Mouse (Mus musculus): ENCODE results near the gene Atp7b. TPM values are rescaled to one million over a fixed set of nuclear protein-coding genes. Genes with fewer than 3 reads are reported as not detected.

Gene Atp7b
- polyA plus RNA-seq, 1 experiment from 2014 or later, result 12.0 TPM

DNA sequence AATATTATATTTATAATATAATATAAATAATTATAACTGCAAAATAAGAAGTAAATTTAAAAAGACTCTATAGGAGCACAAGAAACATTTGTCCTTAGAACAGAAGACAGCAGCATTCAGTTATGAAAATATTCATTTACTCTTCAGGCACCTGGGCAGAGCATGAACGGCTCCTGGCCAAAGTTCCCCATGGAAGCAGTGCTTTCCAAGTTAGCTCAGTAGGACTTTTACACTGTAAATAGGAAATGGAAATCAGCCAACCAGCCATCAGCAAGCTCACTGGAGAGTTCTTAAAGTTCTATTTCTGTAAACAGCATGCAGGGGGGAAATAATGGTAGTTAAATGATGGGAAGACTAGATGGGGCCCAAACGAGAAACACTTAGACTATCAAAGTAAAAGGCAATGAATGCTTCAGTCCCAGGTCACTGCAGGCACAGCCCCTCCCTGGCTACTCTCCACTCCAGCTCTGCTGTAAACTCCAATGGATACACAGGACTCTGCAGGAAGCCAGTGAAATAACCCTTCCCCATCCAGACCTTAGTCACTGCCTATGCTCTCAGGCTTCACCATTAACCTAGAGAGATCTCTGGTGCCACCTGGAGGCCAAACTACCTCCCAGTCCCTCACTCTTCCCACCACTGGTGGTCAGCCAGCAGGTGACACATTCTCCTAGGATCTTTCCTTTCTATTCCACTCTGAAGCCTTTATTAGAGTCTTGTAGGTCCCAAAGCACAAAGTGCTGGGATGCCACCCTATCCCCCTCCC, 12.2 kb downstream of the Atp7b start:
- H3K9ac ChIP-seq (replicated peaks; ENCODE audit: low read depth), result no peak overlapping the region
- H3K27ac ChIP-seq (ENCODE audit: low read length), result no peak overlapping the region
- 45% methylated on average over 2 of the region's 2 CpGs for WGBS
- H3K9me3 ChIP-seq (ENCODE audit: low read length), result no peaks in the 10 kb centered on the region
- H3K4me1 ChIP-seq (ENCODE audit: insufficient read depth, low read depth, low read length), result no peaks in the 10 kb centered on the region
- no peak overlapping the region for H3K4me3 ChIP-seq (ENCODE audit: low read depth, low read length)
- ATAC-seq (peak; percentile 93), DNase-seq (ENCODE audit: low spot score) (peak; percentile 89)
- H3K4me2 ChIP-seq (replicated peaks; ENCODE audit: low read depth, low read length), result no peak overlapping the region
- no peaks in the 10 kb centered on the region for H3K27me3 ChIP-seq (replicated peaks; ENCODE audit: insufficient read depth, low read length)
- no peaks in the 10 kb centered on the region for H3K36me3 ChIP-seq (ENCODE audit: insufficient read depth, low read length)
- no peak for TF ChIP-seq EP300 (IDR thresholded peaks at IDR 0.05)
- TF ChIP-seq CTCF (IDR thresholded peaks at IDR 0.05), result peak; percentile 81

- Histone ChIP-seq H3K36me3 (ENCODE audit: insufficient read depth, low read length) (no peaks in the 10 kb centered on the region), H3K27me3 (replicated peaks; ENCODE audit: insufficient read depth, low read length) (no peaks in the 10 kb centered on the region), H3K4me1 (ENCODE audit: insufficient read depth, low read depth, low read length) (no peaks in the 10 kb centered on the region), H3K27ac (ENCODE audit: low read length) (no peak overlapping the region), H3K4me3 (ENCODE audit: low read depth, low read length) (no peak overlapping the region), H3K9me3 (ENCODE audit: low read length) (no peaks in the 10 kb centered on the region), H3K4me2 (replicated peaks; ENCODE audit: low read depth, low read length) (no peak overlapping the region), H3K9ac (replicated peaks; ENCODE audit: low read depth) (no peak overlapping the region)
- 14% methylated on average over 12 of the region's 12 CpGs for WGBS
- TF ChIP-seq EP300 (IDR thresholded peaks at IDR 0.05), result no peak
- no peak for TF ChIP-seq CTCF (IDR thresholded peaks at IDR 0.05)
- ATAC-seq (no peak), DNase-seq (ENCODE audit: low spot score) (no peak)
These were observed 16.4 kb downstream of the Atp7b start for GRCm38 (mm10) chr8:22043706-22044105.

DNA sequence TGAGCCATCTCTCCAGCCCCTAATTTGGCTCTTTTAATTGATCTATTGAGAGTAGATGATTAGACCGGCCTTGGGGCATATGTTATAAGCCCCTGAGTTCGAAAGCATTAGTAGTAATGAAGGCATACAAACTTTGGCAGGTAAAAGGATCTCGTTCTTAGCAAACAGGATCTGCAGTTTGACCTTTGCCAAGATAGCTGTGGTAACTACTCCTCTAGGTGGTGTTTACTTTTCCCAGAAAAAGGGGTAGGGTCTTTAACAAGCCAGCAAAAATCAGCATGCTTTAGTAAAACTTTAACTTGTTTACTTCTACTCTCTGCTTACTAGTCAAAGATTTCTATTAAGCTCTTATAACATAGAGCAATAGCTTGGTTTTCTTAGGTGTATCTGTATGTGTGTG, 17.6 kb downstream of the Atp7b start:
- Histone ChIP-seq H3K4me2 (replicated peaks; ENCODE audit: low read depth, low read length) (no peak overlapping the region), H3K4me3 (ENCODE audit: low read depth, low read length) (no peak overlapping the region), H3K27me3 (replicated peaks; ENCODE audit: insufficient read depth, low read length) (no peaks in the 10 kb centered on the region), H3K36me3 (ENCODE audit: insufficient read depth, low read length) (no peaks in the 10 kb centered on the region), H3K9me3 (ENCODE audit: low read length) (no peaks in the 10 kb centered on the region), H3K27ac (ENCODE audit: low read length) (no peak overlapping the region), H3K4me1 (ENCODE audit: insufficient read depth, low read depth, low read length) (no peaks in the 10 kb centered on the region), H3K9ac (replicated peaks; ENCODE audit: low read depth) (no peak overlapping the region)
- no peak for DNase-seq (ENCODE audit: low spot score)
- 64% methylated on average over 3 of the region's 3 CpGs for WGBS
- ATAC-seq, result no peak
- no peak for TF ChIP-seq CTCF (IDR thresholded peaks at IDR 0.05)
- no peak for TF ChIP-seq EP300 (IDR thresholded peaks at IDR 0.05)

- Histone ChIP-seq H3K27me3 (replicated peaks; ENCODE audit: insufficient read depth, low read length) (no peaks in the 10 kb centered on the region), H3K27ac (ENCODE audit: low read length) (peak overlapping the region; percentile 47; the same call in 1 of the 2 replicates)
- no peak for DNase-seq (ENCODE audit: low spot score)
These were observed 20.0 kb downstream of the Atp7b start for GRCm38 (mm10) chr8:22040153-22040509.

DNA sequence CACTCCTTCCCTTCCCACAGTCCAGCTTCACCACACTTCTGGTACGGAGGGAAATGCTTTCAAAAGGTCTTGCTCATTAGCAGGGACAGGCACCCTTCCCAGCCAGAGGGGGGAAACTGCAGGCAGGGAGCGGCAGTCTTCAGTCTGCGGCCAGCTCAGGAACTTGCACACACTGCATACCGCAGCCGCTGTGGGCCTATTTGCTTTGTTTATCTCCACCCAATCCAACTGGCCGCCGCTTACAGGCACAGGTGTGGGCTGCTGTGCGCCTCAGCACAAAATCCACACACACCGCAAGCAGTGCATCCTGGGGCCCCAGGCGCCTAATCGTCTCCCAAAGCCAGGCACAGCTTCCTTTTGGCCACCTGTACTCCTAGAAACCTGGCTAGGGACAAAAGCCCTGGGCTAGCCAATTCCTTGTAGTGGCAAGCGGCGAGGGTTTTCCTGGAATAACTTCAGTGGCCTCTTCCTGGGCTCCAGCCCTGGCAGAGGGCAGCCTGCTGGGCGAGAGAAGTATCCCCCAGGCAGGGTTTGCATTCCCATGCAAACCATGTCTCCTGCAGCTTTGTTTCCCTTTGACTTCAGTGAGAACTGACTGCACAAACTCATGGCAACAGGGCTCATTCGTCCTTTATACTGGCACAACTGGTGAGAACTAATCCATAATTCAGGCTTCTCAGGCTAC, 20.5 kb downstream of the Atp7b start:
- H3K27me3 ChIP-seq (replicated peaks; ENCODE audit: insufficient read depth, low read length), result no peaks in the 10 kb centered on the region
- ATAC-seq (peak; percentile 85), DNase-seq (ENCODE audit: low spot score) (peak; percentile 75)
- H3K4me3 ChIP-seq (ENCODE audit: low read depth, low read length), result peak overlapping the region; percentile 27
- H3K9ac ChIP-seq (replicated peaks; ENCODE audit: low read depth), result no peak overlapping the region
- H3K9me3 ChIP-seq (ENCODE audit: low read length), result no peaks in the 10 kb centered on the region
- H3K27ac ChIP-seq (ENCODE audit: low read length), result peak overlapping the region; percentile 57; the same call in 1 of the 2 replicates
- WGBS, result 12% methylated on average over 15 of the region's 15 CpGs
- no peaks in the 10 kb centered on the region for H3K4me1 ChIP-seq (ENCODE audit: insufficient read depth, low read depth, low read length)
- peak overlapping the region; percentile 41 for H3K4me2 ChIP-seq (replicated peaks; ENCODE audit: low read depth, low read length)
- no peaks in the 10 kb centered on the region for H3K36me3 ChIP-seq (ENCODE audit: insufficient read depth, low read length)
- 0 out of 2 replicates have a peak, but pooled peaks have one; percentile 10 for TF ChIP-seq CTCF (IDR thresholded peaks at IDR 0.05)
- TF ChIP-seq EP300 (IDR thresholded peaks at IDR 0.05), result no peak

More at GRCm38 (mm10) chr8:22040153-22040509, 20.0 kb downstream of the Atp7b start:
- H3K36me3 ChIP-seq (ENCODE audit: insufficient read depth, low read length), result no peaks in the 10 kb centered on the region
- WGBS, result 44% methylated on average over 6 of the region's 6 CpGs
- no peak overlapping the region for H3K4me3 ChIP-seq (ENCODE audit: low read depth, low read length)
- no peaks in the 10 kb centered on the region for H3K9me3 ChIP-seq (ENCODE audit: low read length)
- no peak for ATAC-seq
- TF ChIP-seq EP300 (IDR thresholded peaks at IDR 0.05) (no peak), CTCF (IDR thresholded peaks at IDR 0.05) (no peak)
- H3K4me2 ChIP-seq (replicated peaks; ENCODE audit: low read depth, low read length), result no peak overlapping the region
- no peak overlapping the region for H3K9ac ChIP-seq (replicated peaks; ENCODE audit: low read depth)
- H3K4me1 ChIP-seq (ENCODE audit: insufficient read depth, low read depth, low read length), result no peaks in the 10 kb centered on the region

- no peak overlapping the region for H3K9ac ChIP-seq (replicated peaks; ENCODE audit: low read depth)
- H3K27me3 ChIP-seq (replicated peaks; ENCODE audit: insufficient read depth, low read length), result no peaks in the 10 kb centered on the region
- 0 out of 2 replicates have a peak overlapping the region, but pooled peaks have one; percentile 65 for H3K27ac ChIP-seq (ENCODE audit: low read length)
- ATAC-seq (peak; percentile 86), DNase-seq (ENCODE audit: low spot score) (peak; percentile 76)
- H3K4me2 ChIP-seq (replicated peaks; ENCODE audit: low read depth, low read length), result no peak overlapping the region; the same call in 1 of the 2 replicates
- peak; percentile 71 for TF ChIP-seq EP300 (IDR thresholded peaks at IDR 0.05)
- no peak for TF ChIP-seq CTCF (IDR thresholded peaks at IDR 0.05)
- no peaks in the 10 kb centered on the region for H3K36me3 ChIP-seq (ENCODE audit: insufficient read depth, low read length)
- H3K4me3 ChIP-seq (ENCODE audit: low read depth, low read length), result no peak overlapping the region
- WGBS, result 24% methylated on average over 7 of the region's 7 CpGs
- no peaks in the 10 kb centered on the region for H3K4me1 ChIP-seq (ENCODE audit: insufficient read depth, low read depth, low read length)
- no peaks in the 10 kb centered on the region for H3K9me3 ChIP-seq (ENCODE audit: low read length)
These were observed 23.1 kb downstream of the Atp7b start for GRCm38 (mm10) chr8:22037022-22037421.
